Mouse (Mus musculus) embryo, embryonic 9.5 days (tissue): ENCODE results near the gene Atp5d.

Source experiments
- DNase-seq: peaks from one replicate; pipeline ENCODE4 v3.0.0-alpha.2; 2017; ENCODE audit errors: extremely low spot score

Atp5d gene

DNA sequence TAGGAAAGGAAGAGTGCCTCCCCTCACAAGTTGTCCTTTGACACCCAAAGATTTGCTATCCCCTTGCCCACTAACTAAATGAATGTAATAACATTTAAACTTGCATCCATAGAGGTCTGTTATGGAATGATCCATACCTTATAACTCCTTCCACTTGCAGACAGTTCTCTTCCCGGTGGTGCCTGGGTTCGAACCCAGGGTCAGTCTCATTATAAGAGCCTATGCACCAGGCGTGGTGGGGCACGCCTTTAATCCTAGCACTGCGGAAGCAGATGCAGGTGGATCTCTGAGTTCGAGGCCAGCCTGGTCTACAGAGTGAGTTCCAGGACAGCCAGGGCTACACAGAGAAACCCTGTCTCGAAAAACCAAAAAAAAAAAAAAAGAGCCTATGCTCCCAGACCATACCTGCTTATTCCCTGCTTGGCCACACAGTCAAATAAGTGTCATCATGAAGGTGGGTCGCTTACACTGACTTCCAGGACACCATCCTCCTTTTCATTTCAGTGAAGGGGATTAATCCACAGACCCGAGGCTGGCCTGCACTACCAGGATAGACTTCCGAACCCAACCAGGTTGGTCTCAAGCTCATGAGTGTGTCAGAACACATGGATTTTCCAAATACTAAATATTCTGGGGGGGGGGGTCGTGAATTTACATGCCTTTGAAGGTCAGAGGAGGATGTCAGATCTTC lies 1.7 kb downstream of the Atp5d start:
- DNase-seq, result no peak

DNA sequence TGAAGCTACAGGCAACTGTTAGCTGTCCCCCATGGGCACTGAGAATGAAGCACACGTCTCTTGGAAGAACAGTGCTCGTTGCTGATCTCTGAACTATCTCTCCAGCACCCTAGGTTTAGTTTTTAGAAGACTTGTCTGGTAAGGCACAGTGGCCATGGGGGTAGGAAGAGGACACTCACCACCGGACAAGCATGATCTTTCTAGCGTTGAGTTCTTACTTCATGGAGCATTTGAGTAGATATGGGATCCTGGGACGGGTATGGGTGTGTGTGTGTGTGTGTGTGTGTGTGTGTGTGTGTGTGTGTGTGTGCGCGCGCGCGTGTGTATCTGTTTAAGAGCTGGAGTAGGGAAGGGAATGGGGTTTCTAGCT lies 2.2 kb downstream of the Atp5d start, which contains the start of gene Cbarp:
Gene Cbarp, minus strand, starts transcription at position 170 of the 370 bp plus-strand sequence.
- DNase-seq, result no peak

DNA sequence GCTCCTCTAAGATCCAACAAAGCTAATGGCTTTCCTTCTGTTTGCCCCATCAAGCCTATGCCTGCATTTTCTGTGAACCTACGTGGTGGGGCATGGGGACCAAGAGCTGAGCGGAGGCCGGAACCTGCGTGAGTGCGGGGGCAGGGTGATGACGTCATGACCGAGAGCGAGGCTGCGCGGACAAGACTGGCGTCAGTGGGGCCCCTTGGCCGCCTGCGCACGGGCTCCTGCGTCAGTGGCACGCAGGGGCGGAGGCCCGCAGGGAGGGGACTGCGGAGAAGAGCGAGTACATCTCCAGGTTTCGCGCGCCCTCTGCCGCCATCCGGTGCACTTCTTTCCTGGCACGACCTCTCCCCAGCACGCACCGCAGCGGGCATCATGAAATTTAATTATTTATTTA lies 2.8 kb downstream of the Atp5d start:
- peak; percentile 94 for DNase-seq

DNA sequence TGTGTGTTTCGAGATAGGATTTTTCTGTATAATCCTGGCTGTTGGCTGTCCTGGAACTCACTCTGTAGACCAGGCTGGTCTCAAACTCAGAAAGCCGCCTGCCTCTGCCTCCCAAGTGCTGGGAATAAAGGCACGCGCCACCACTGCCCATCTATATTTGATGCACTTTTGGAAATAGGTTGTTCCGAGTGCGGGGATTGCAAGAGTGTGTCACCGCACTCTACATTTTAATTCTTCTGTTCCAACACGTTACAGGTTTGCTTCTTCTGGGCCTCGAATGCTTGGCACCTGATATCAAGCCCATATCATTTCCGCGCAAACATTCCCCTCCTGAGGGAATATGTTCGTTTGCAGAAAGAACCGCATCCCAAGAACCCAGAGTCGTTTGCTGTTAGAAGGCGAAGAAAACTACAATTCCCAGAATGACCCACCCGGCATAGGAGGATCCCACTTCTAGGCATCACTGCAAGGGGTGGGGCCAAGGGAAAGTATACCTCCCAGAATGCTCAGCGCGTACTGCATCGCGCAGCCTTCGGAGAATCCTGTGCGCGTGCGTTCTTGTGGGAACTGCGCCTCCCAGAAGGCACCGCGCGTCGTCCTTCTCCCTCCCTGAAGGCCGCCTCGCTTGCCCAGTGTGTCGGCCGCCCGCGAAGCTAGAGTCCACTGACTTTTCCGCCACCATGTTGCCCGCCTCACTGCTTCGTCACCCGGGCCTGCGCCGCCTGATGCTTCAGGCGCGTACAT lies 3.5 kb downstream of the Atp5d start:
- peak; percentile 96 for DNase-seq

DNA sequence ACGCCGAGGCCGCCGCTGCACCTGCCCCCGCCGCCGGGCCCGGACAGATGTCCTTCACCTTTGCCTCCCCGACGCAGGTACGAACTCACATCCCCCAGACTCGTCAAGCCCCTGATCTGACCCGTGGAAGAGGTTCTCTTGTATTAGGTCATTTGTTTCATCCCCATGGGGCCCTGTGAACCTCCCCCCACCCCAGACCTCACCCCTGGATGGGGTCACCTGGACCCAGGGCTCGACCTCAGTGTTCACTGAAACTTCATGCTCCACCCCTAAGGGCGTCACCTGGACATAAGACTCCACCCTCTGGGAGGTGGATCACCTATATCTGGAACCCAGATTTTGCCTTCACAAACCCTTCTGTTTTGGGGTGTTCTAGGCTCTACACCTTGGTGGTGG lies 4.1 kb downstream of the Atp5d start:
- DNase-seq, result no peak

DNA sequence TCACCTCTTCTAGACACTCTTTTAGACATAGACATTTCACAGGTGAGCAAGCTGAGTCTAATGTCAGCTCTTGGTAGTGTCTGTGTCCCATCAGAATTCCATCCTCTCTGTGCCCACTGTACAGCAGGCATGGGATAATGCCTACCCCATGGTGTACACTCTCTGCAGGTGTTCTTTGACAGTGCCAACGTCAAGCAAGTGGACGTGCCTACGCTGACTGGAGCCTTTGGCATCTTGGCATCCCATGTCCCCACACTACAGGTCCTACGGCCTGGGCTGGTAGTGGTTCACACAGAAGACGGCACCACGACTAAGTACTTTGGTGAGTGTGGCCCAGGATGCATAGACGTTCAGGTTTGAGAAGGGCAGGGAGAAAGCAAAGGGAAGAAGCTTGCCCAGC lies 5.2 kb downstream of the Atp5d start:
- DNase-seq, result no peak

DNA sequence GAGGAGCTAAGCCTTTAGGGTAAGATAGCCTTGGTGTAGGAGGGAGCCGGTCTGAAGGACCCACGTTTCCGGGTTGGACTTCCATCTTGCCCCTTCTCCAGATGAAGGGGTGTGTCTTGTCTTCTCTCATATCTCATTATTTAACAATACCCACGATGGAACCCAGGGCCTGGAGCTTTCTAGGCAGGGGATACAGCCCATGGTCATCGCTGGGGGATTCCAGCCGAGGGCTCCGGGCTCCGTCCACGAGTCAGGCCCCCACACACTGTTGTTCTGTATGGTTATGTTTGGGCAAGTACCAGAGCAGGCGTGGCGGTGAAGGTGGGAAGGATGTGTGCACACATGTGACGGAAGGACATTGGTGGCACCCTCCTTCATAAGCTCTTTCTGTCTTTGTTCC lies 5.7 kb downstream of the Atp5d start:
- no peak for DNase-seq

DNA sequence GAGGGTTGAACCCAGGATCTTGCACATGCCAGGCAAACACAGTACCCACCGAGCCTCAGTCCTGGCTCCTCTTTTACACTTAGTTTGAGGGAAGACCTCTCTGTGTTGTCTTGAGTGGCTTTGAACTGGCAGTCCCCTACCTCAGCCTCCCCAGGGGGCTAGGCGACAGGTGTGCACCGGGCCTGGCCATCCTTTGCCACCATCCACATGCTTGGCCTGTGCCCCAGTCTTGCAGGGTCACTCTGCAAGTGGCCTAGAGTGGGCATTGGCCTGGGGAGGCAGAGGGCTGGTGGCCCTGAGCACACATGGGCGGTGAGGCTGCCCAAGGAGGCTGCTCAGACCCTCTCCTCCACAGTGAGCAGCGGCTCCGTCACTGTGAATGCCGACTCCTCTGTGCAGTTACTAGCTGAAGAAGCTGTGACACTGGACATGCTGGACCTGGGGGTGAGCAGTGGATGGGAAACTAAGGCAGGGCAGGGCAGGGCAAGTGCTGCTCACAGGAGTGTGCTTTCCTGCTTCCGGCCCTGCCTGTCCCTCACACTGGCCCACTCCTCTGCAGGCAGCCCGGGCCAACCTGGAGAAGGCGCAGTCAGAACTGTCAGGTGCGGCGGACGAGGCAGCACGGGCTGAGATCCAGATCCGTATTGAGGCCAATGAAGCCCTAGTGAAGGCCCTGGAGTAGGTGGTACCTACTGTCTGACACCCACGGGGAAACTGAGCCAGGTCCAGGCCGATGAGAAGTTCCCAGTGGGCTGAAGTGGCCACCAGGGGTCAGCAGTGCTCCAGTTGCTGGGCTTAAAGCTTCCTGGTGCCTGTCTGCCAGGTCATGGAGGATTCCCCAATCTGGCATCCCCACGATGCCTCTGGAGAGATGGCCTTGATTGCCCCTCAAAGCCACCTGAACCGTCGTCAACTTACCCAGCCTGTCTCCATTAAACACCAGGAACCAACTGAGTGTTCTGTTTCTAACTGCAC lies 6.7 kb downstream of the Atp5d start:
- DNase-seq, result peak; percentile 74

DNA sequence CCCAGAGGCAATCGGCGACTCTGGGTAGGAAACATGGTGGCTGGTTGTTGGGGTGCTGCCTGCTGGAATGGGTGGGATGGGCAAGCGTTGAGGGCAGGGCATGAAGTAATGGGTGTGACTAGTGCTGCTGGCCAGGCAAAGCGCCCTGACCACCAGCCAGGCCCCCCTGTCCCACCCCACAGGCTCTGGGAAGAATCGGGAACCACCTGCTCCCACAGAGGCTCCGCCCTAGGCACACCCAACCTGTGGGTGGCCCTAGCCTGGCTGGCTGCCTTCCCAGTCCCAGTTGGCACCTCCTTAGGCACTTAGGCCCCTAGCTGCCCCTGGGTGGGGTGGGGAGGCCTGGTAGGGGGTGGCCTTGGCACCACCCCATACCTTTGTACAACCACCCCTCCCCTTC lies 7.5 kb downstream of the Atp5d start:
- no peak for DNase-seq

DNA sequence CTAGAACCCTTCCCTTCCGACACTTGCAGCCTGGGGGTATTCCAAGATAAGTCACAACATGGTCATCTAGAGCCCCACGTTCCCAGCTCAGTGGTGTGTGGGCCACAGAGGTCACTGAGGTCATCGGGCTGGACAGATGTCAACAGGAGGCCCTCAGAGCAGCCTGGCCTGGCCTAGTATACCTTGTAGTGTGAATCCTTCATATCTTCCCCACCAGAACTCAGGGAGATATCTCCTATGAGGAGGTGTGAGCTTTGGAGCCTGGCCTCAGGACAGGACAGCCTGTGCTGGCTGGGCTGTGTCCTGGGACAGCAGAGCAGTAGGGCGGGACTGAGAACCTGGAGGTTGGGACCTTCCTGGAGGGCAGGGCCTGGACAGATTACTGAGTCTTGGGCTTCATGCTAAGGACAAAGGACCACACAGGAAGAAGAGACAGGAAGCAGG lies 8.2 kb downstream of the Atp5d start:
- DNase-seq, result no peak

DNA sequence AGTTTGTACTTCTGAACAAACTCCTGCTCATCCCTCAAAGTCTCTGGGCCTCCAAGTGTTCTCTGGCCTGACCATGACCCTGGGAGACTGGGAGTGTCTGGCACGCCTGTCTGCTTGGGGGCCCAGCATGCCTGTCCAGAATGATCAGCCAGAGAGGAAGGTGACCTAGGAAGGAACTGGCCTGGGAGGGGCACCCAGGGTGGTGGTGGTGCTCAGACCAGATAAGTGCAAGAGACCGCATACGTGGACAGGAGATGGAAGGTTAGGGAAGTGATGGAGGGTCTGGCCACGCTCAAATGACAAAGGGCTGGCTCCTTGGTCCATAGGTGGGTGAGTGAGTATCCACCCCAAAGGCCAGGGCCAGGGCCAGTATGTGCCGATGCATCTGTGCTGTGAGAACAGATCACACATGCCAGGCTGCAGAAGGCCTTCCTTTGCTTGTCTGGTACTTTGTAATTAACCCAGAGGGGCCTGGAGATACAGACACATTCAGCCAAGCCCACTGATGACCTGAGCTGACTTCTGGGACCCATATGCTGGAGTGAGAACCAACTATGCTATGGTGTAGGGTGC lies 8.8 kb downstream of the Atp5d start:
- DNase-seq, result no peak

DNA sequence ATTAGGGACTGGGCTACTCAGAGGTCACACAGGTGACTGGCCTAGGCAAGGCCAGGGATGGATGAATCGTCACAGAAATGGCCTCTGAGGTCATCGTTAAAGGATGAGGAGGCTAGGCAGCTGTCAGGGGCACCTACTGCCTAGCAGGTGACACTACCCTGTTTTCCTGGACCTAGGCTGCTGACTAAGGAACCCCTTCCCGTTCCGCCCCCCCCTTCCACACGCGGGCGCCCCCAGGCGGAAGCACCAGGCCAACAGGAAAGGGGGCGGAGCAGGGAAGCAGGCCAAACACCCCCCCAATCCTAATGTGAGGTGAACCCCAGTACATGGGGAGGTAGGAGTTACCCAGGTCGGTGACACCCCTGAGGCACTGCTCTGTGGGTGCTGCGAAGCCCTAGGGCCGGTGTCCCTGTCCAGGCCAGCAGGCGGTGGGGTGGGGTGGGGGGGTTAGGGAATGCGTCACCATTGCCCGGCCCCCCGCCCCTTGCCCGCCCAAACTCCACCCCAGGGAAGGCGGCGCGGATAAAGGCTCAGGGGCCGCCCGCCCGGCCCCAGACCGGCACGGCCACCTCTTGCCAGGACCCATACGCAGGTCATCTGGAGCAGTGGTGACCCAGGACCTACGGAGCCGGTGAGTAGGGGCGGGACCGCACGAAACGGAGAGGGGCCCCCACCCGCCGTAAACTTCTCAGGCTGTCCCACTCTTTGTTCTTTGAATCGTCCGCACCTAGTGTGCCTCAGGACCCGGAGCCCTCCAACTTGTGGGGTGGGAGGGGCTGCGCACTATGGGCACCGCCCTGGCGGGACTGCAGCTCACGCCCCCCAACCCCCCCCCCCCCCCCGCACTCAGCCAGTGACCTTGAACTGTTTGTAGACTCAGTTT lies 9.5 kb downstream of the Atp5d start, which contains the start of gene Midn:
Gene Midn, plus strand, starts transcription at position 554 of the 883 bp plus-strand sequence.
- DNase-seq, result peak; percentile 90

DNA sequence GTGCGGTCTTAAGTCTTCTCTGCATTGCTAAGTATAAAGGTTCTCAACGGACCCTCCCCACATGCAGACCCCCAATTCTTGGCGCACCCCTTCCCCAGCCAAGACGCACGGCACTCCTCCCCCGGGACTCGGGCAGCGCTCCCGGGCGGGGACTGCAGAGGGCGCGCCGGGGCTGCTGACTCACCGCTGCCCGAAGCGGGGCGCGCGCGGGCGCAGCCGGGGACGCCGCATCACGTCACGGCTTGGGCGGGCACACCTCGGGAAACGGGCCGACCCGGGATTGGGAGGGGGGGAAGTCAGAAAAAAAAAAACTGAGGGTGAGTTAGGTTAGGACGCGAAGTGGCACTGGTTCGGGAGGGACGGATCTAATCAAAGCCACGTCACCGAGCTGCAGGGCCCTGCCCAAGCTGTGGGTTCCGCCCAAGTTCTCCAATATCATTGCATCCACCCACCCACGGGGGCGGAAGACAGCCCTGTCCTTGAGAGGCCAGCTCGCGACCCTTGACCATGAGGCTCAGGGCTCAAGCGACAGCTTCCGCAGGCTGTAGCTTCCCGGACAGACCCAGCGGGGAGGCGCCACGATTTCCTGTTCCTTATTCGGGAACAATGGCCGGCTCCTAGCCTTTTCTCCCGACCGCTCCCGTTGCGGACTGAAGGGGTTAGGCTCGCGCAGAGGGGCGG lies 10.3 kb downstream of the Atp5d start:
- DNase-seq, result peak; percentile 94

DNA sequence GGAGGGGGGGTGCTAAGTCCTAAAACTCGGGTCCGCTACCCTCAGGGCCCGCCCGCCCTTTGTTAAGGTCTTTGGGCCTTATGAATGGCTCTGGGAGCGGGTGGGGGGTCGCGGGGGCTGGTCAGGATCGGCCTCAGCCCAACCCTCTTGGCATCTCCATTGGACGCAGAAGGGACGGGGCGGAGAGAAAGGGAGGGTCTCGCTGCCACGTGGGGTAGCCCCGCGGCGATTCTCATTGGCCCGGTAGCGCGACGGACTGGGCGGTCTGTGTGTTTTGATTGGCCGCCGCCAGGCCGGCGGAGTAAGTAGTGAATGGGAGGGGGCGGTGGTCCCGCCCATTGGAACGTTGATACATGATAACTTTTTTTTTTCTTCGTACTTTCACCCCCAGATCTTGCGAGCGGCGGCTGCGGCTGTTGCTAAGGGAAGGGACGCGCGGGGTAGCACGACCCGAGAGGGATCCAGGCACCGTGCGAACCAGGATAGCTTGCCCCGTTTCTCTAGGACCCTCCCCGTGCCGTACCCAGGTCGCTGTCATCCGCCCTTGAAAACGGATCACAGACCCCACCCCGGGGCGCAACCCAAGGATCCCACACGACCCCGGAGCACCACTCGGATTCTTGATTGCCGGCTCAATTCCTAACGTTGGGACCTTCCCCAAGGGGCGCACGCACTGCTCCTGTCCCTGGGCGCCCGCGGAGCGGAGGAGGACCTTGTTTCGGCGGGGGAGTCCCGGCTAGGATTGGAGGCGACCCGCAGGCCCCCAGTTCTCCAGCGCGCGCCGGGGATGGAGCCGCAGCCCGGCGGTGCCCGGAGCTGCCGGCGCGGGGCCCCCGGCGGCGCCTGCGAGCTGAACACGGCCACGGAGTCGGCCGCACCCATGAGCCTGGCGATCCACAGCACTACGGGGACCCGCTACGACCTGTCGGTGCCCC lies 11.1 kb downstream of the Atp5d start:
- DNase-seq, result peak; percentile 99

DNA sequence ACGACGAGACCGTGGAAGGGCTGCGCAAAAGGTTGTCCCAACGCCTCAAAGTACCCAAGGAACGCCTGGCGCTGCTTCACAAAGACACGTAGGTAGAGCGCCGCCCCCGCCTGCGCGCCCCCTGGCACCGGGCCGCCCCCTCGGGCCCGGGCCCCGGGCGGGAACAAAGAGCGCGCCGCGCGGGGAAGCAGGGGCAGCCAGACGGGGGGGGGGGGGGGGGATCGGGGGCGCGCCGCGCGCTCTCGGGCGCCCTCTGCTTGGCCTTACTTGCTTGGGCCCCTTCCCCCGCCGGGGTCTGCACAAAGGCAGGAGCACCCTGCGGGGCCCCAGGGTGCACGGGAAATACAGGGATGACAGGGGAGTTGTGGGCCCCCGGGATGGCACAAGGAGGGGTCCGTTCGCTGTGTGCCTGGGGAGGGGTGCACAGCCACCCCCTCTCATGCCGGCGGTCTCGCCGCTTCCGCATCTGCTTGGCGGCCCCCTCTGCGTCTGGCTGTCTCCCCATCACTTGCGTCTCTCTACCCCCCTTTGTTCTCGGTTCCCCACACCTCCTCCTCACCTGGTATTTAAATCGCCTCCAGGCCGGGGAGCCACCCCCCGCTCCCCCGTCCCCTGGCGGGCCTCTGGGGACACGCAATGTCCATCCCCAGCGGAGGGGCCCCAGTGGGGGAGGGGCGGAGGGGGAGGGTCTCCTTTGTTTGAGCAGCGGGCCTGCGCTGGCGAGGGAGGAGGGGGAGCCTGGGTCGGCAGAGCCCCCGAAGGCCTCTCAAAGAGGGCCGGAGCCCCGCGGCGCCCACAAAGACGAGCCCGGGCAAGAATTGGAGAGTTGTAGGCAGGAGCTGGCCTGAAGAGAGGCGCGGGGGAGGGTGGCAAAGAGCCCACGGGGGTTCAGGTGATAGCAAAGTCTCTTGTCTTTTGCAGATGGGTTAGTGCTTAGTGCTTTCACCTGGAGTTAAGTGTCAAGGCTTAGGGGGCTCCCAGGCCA lies 12.1 kb downstream of the Atp5d start:
- peak; percentile 93 for DNase-seq

DNA sequence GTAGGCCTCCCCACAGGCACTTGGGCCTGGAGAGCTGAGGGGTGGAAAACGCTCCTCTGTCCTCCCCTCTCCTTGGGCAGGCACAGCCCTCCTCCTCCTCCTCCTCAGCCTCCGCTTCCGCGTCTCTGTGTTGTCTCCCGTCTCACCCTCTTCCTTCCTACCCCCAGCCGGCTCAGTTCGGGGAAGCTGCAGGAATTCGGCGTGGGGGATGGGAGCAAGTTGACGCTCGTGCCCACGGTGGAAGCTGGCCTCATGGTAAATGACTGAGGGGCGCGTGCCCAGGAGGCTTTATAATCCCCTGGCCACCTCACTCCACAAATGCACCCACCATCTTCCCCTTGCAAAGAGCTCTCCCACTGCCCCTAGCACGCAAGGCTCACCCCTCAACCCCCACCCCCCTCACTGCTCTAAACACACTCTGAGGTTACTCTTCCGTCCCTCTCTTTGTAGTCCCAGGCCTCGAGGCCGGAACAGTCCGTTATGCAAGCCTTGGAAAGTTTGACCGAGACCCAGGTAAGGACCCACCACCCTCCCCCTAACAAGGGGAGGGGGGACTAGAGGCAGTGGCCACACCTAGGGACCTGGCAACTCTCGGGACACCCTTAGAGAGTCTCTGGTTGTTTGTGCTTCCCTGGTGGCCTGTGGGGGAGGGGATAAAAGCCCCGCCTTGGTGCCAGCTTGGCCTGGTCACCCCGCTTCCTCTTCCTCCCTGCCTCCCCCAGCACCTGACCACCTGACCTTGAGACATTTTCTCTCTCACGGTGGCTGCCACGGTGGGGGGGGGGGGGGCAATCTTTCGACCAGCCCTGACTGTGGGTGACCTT lies 13.0 kb downstream of the Atp5d start:
- DNase-seq, result peak; percentile 70
